Mouse (Mus musculus) thymus, postnatal 10 days (tissue): Measurements from ENCODE around the gene Slc16a13.

ENCODE experiments used
- DNase-seq, 2 experiments: peaks; one replicate each; pipeline ENCODE4 v3.0.0; 2021; ENCODE audit warnings: low spot score in 2 of 2

Slc16a13 gene

DNA sequence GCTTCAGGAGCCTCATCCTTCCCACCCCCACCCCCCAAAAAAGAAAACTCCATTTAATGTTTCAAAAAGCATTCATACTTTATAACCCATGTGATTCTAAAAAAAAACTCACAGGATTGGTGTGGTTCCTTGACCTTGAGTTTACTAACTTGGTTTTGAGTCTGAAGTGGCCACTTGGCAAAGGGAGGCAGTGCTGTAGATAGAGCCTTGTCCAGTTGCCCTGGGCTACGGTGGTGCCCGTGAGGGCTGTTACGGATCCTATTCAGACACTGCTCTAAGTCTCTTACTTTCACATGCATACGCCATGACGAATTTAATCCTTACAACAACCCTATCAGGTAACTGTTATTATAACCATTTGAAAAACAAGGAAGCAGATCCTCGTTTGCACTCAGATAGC, 8.9 kb downstream of the Slc16a13 start:
- DNase-seq = no peak

DNA sequence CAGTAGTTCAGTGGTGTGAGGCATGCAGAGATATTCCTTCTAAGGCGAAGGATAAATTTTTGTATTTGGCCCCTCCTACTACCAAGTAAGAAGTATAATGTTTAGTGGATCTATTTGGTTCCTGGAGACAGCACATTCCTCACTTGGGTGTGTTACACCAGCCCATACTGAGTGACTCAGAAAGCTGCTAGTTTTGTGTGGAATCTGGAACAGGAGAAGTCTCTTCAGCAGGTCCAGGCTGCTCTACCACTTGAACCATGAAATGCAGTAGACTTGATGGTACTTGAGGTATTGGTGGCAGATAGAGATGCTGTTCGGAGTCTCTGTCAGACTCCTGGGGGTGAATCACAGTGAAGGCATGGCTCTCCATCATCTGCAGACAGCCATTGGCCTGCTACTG, 10.2 kb downstream of the Slc16a13 start:
- no peak for DNase-seq

DNA sequence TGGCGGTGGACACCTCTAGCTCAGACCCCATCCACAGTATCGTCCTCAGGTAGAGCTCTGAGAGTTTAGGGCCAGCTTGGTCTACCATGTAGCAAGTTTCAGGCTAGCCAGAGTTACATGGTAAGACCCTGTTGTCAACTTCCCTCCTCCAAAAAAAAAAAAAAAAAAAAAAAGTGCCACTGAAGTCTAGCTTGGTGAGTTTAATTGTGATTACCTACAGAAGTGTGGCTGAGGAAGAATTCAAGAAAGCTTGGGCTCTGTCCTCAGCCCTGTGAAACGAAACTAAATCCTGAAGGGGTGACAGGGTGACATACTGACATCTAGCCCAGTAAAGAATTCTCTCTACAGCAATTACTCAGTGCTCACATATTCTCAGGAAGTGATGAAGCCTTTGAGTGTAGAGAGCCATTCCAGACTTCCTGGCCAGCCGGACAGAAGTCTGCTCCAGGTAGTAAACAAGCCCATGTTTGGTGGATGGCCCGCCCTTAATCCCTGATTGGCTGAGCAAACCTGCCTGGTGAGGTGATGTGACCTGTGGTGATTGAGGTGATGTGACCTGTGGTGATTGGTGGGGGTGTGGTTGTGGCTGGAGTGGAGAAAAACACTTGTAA, 12.0 kb downstream of the Slc16a13 start:
- DNase-seq = no peak

DNA sequence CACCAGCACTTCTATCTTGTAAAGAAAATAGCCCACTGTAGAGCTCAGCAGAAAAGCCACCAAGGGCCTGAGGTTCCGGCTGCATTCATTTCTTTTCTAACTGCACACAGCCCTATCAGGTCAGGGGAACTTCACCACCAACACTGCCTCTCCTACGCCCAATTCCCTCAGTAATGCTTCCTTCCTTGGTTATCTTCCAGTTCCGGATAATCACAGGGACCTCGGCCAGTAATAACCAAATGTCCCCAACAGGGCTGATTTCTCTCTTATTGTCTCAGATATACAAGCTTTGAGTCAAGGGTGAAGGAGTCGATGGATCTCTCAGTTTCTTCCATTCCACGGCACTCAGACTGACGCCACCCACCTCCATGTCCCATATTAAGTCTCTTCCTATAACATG, 13.6 kb downstream of the Slc16a13 start:
- no peak for DNase-seq

DNA sequence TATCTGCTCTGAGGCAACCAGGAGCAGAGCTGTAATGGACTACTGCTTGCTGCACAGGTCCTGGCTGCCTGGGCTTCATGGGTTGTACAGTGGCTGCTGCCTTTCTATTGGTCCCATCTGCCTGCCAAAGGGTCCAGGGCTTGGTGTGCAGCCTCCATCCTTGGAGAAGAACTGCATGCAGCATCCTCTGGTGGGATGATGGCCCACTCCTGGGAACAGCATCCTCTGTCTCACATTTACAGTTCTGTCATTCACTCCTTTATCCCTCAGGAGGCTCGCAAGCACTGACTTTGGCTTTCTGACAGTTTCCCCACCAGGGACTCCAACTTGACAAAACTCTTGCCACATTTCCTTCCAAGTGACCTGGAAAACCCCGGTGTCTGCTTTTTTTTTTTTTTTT, 14.1 kb downstream of the Slc16a13 start:
- no peak for DNase-seq

DNA sequence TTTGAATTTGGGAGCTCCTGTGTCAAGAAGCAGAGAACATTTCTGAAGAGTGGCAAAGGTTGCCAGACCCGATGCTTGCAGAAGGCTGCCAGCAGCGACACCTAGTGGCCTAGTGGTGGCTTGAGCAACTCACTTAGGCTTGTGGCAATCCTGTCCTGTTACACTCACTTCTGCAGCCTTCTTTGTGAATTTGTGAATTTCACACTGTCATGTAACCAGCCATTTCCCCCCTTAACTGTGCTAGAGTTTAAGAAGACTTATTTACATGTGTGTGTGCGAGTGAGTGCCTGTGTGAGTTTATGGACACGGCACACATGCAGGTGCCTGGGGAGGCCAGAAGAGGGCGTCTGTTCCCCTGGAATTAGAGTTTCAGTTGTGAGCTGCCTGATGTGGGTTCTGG, 19.2 kb downstream of the Slc16a13 start:
- peak; percentile 51 to 86 for DNase-seq

DNA sequence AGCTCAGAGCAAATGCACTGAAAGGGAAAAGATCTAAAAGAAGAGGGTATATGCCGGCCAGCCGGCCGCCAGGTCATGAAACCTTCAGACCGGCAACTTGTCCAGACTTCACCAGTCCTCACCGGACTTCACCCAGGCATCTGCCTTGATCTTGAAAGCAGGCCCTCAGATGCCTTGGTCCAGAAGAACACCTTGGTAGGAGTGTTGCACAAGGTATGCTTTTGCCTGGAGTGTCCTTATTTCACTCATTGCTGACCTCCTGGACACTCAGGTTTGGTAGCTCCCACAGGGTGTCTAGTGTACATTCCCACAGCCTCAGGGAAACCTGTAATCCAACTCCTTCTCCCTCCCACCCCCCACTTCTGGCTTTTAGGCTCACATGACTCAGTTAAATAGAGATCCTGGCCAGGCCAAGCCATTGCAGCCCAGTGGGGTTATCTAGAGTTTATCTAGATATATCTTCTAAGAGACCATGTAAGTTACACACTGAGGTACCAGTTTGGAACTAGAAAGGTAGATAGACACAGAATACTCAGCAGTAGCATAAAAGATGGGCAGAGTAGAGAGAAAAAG, 20.7 kb downstream of the Slc16a13 start:
- DNase-seq = no peak

DNA sequence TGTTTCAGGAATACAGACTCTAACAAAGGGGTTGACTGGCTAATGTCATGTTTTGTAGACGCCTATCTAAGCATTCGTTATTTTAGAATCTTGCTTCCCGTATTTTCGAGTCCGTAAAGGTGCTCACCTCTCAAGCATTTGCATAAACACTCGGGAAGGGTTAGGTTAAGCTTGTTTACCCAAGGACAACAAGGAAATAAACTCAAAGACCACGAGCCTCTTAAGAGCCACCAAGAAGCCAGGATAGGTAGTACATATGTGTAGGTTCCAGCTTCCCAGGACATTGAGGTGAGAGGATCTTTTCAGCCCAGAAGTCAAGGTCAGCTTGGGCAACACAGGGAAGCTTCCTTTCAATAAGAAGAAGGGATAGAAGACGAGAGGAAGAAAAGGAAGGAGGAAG, 21.8 kb downstream of the Slc16a13 start:
- DNase-seq = no peak

DNA sequence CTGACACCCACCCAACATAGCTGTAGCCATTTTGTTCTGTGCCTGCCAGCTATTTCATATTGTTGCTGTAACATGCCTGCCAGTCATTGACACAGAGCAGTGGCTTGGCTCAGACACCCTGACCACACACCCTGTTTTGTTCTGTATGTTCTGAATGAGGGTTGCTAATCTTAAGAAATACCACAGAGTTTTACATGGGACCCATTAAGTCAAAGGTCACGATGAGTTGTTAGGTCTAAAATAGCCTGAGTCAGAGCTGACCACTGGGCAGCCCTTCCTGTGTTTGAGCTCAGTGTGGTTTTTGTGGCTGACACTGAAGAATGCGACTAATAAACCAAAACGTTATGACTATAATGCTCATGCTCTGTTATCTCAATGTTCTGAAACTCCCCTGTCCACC, 22.5 kb downstream of the Slc16a13 start:
- DNase-seq = no peak

DNA sequence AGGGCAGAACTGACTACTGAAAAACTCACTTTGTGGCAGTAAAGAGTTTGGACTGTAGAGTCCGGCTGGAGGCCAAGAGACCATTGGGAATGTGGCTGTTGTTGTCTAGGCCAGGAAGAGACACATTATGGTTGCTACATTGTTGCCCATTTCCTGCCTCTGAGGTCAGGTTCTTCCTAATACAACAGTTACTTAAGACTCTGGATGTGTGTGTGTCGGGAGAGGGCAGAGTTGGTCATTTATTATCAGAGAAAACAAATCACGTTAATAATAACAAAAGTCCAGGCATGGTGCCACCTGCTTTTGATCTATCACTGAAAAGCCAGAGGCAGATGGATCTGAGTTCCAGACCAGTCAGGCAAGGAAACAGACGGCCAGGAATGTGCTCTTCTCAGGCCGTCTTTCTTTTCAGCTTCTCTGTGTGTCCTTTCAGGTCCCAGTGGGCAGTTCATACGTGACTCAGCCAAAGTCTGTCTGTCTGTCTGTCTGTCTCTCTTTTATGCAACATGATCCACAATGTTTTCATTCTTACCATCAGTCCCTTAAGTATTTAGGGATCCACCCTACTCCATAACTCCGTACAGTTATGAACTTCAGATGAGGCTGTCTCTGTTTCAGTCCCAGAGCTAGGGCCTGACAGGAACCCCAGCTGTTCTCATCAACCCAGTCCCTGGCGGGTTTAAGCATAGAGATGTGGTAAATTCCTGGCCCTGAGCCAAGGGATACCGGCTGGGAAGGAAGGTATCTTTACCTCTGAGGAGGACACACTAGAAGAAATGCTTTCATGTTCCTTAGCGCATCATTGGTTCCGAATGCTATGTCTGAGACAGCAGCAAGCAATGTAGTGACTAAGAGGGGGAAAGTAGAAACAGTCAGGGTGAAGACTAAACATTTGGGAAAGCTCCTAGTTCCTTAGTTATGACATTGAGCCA, 27.2 kb downstream of the Slc16a13 start:
- DNase-seq = no peak

DNA sequence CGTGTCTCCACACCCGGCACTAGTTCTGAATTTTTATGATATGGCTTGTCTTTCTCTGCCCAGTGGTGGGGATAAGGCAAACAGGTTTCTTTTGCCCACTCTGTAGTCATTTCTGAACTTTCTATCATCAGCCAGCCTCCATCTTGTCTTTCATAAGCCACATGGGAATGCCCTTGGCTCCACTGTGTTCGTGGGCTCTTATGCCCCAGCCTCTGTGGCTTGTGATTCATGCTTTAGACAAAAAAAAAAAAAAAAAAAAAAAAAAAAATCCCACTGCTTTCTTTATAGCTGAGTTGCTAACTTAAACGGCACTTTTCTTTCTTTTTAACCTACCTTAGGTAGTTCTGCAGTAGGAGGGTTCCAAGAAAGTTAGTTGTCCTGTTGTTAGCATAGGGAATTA, 28.7 kb downstream of the Slc16a13 start:
- DNase-seq = no peak

DNA sequence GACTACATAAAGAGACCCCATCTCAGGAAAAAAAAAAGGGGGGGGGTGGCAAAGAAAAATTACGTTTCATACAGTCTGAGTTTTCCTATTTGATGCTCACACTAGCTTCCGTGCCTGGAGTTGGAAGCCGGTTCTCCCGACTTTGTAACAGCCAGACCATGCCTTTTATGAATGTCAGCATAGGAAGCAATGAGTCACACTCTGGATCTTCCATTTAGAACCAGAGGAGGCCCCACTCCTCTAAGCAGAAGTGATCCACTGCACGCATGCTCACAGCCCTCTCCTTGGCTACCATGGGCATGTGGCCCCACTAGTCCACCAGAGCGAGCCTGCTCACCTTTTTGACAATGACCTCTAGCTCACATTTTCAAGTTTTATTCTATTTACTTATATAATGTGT, 29.7 kb downstream of the Slc16a13 start:
- no peak for DNase-seq

DNA sequence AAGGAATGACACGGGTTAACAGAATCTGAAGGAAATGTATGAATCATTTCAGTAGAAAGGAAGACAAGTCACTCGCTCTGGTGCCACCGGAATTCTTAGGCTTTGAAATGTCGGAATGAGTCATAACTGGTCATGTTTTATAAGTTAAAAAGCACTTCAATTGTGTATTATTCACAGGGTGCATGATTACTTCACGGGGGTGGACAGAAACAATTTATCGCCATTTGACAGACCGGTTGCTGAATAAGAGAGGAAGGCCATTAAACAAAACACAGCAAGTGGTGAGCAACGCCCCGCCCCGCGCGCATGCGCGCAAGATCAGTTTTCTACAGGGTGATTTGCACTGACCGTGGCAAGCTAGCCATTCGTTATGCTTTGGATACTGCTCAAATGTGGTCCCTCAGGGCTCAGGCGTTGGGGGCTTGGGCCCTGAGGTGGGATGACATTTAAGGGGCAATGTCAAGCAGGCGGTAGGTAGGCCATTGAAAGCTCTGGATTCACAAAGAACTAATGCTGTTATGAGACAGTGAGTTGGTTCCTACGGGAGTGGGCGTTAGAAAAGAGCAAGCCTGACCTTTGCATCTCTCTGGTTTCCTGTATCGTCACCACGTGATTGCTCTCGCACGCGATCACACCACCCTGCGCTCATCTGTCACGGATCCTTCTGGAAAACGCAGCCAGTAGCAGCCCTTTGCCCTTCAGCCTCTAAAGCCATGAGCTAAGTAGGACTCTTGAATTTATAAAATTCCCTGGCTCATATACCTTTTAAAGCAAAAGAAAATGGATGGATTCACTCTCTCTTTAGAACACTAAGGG, 31.3 kb downstream of the Slc16a13 start:
- DNase-seq = no peak

DNA sequence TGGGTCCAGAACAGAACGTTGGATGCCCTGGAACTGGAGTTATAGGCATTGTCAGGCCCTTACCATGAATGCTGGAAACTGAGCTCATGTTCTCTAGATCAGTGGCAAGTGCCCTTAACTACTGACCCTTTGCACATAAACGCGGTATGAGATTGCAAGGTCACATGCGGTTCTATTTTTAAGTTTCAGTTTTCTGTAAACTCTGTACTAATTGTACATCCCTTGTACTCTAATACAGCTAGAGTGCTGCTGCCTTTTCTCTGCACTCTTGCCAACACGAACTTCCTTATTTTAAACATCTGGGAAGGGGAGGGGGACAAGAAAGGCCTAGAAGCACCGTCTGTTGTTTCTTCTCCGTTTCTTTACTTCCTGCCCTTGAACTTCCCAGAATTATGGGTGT, 35.7 kb downstream of the Slc16a13 start:
- DNase-seq = no peak

DNA sequence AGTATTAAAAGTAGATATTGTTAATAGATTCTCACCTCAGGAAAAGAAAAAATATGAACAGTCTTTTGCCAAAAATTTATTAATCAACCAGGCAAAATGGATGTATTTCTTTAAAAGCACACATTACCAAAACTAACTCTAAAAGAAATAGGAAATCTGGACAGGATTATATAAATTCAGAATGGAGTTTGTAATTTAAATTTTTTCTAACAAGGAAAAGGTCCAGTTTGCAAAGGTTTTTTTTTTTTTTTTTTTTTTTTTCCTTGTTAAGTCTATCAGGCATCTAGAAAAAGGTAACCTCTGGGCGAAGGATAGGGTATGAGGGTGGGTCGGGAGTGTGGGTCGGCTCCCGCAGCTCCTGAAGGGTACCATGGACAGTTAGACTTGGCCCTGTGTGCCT, 40.4 kb downstream of the Slc16a13 start:
- no peak for DNase-seq

DNA sequence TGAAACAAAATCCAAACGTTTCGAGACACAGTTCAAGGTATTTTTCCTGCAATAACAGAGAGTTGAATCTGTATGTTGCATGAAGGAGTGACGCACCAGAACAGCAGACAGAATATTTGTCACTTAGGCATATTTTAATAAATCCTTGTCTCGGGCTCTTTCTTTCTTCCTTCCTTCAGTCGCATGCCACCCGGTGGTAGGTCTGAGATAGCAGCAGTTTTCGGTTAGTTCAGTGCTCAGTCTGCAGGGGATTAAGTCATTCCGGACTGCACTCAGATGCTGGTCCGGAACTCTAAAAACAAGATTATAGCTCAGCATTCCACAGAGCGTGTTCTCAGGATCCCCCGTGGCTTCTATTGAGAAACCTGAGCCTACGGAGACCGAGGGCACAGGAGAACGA, 41.5 kb downstream of the Slc16a13 start:
- peak in 1 of 2 experiments; percentile 14 for DNase-seq

DNA sequence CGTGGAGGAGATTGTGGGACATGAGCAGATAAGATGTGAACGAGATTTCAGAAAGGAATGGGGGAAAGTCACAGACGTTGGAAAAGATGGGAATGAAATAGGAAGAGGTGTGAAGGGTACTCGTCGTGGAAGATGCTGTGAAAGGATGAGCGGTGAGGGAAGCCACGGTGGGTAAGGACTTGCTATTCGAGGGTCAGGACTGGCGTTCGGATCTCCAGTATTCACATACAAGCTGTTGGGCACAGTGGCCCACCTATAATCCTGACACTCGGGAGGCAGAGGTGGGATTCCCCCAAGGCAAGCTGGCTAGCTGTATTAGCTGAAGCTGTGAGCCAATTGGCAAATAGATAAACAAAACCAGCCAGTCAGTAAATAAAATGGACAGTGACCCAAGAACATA, 42.1 kb downstream of the Slc16a13 start:
- no peak for DNase-seq

DNA sequence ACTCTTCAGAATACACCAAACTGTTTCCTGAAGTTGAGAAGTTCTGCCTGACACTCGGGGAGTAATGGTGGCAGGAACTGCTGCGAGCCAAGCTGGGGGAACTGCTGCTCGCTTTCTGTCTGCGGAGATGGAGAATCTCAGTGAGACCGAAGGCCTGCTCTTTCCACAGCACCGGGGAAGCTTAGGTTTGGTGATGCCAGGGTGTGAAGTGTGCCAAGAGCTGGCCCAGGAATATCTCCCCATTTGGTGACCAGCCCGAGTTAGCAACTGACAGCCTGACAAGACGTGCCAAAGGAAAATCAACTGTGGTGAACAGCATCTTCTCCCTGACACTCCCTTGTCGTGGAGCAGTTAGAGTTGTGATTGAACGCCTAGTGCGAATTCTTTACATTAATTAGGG, 42.6 kb downstream of the Slc16a13 start:
- no peak for DNase-seq

DNA sequence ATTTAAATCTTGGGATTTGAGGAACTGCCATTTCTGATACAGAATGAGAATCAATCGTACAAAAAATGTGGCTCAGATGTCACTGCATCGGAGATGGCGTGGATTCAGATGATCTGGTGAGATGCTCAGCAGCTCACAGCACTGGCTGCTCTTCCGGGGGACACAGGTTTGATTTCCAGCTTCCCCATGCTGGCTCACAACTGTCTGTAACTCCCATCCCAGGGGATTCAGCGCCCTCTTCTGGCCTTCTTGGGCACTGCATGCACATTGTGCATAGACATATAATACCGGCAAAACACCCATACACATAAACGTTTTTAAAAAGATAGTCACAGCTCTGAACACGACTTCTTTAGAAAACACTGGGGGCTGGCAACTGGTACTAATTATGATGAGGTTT, 43.2 kb downstream of the Slc16a13 start:
- peak in 1 of 2 experiments; percentile 20 for DNase-seq

DNA sequence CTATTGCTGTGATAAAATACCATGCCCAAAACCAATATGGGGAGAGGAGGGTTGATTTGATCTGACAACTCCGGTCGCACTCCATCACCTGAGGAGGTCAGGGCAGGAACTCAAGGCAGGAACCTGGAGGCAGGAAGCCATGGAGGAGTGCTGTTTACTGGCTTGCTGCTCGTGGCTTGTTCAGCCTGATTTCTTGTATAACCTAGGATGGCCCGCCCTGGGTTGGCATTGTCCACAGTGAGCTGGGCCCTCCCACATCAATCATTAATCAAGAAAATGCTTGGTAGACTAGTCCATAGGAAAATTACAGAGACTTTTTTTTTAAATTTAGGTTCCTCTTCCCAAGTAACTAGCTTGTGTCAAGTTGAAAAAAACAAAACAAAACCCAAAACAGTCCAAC, 46.4 kb downstream of the Slc16a13 start:
- DNase-seq = no peak

DNA sequence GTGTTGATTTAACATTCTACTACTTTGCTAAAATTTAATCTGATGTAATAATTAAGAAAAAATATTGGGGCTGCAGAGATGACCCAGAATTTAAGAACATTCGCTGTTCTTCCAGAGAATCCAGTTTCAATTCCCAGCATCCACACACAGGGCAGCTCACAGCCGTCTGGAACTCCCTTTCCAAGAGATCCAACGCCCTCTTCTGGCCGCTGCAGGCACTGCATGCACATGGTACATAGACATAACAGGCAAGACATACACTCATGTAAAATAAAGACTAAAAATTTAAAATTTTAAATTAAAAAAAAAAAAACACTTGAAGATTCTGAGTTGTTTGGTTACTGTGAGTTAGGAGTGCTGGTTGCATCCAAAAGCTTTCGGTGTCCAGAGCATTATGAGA, 48.6 kb downstream of the Slc16a13 start:
- DNase-seq = no peak

DNA sequence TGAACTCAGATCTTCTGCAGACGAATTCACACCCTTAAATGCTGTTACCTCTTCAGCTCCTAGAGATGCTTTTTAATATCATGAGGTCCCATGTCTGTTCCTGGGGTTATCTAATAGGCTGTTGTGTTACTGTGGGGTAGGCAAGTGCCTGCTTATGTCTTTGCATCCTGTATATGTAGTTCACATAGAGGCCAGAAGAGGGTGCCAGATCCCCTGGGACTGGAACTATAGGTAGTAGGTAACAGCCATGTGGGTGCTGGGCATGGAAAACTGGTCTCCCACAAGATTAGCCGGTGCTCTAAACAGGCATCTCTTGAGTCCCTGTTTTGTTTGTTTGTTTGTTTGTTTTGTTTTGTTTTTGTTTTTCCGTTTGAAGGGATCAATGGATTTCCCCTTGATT, 49.0 kb downstream of the Slc16a13 start:
- peak; percentile 13 to 67 for DNase-seq
